Mouse (Mus musculus): ENCODE results near the gene Best3. TPM values are rescaled to one million over a fixed set of nuclear protein-coding genes. Genes with fewer than 3 reads are reported as not detected.

Best3 gene
- polyA plus RNA-seq, 1 experiment from 2014 or later, result 0.59 TPM

DNA sequence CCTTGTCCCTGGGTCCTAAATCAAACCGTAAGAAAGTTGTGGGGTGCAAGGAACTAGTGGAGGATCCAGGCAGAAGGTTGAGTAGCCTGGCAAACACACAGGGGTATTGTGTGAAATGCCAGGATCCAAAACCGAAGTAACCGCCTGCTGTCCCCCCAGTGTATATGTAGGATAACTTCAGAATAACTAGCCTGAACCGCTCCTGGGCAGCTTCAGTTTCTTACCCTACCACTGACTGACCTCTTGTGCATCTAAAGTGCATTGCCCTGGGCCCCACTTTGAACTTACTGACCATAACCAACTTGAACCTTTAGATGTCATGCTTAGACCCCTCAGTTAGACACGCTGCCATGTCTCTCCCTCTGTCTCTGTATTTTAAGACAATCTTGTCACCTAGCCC is 9.0 kb downstream of the Best3 start:
- H3K9me3 ChIP-seq (replicated peaks; ENCODE audit: control insufficient read depth, low read length), result no peaks in the 10 kb centered on the region
- no peak overlapping the region for H3K4me3 ChIP-seq (replicated peaks; ENCODE audit: low read length)
- no peaks in the 10 kb centered on the region for H3K27me3 ChIP-seq (ENCODE audit: control insufficient read depth, insufficient read depth, low read length)
- no peak overlapping the region for H3K9ac ChIP-seq (ENCODE audit: low read length)
- no peak overlapping the region for H3K4me2 ChIP-seq (ENCODE audit: low read depth, low read length)
- no peaks in the 10 kb centered on the region for H3K36me3 ChIP-seq (ENCODE audit: control insufficient read depth, insufficient read depth, low read length)
- ATAC-seq (ENCODE audit: insufficient read depth, low FRiP score), result no peak
- WGBS, result 76% methylated on average over 5 of the region's 5 CpGs
- H3K27ac ChIP-seq (ENCODE audit: low read length), result no peak overlapping the region
- H3K4me1 ChIP-seq (ENCODE audit: control insufficient read depth, insufficient read depth, low read length), result peaks cover 3% of the 10 kb centered on the region; the same call in 1 of the 2 replicates

DNA sequence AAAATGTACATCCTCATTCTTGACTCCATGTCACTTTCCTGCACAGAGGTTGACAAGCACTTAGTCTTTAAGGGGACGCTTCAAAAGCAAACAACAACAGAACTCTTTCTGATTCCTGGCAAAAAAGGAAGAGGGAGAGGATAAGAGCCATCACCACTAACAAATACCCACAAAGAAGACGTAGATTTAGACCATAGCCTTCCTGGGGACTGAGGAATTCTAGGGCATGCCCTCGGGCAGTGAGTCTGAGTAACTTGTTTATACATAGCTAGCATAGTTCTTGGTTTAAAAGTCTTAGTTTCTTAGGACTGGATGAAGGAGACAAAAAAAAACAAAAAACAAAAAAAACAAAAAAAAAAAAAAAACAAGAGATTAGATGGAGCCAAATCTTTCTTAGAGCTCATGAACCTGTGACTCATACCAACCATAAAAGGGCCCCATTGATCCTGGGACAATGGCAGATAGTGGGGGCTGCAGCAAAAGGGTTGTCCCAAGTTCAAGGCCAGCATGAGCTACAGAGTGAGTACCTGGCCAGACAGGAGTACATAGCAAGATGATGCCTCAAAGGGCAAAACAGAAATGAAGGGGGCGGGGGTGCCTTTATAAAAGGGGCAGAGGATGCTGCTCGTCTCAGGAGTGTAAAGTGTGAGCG is 9.6 kb downstream of the Best3 start:
- Histone ChIP-seq H3K9ac (ENCODE audit: low read length) (no peak overlapping the region), H3K4me2 (ENCODE audit: low read depth, low read length) (no peak overlapping the region), H3K36me3 (ENCODE audit: control insufficient read depth, insufficient read depth, low read length) (no peaks in the 10 kb centered on the region), H3K27me3 (ENCODE audit: control insufficient read depth, insufficient read depth, low read length) (no peaks in the 10 kb centered on the region), H3K27ac (ENCODE audit: low read length) (no peak overlapping the region), H3K9me3 (replicated peaks; ENCODE audit: control insufficient read depth, low read length) (no peaks in the 10 kb centered on the region), H3K4me3 (replicated peaks; ENCODE audit: low read length) (no peak overlapping the region), H3K4me1 (ENCODE audit: control insufficient read depth, insufficient read depth, low read length) (peaks cover 3% of the 10 kb centered on the region; the same call in 1 of the 2 replicates)
- WGBS, result 58% methylated on average over 6 of the region's 6 CpGs
- no peak for ATAC-seq (ENCODE audit: insufficient read depth, low FRiP score)

DNA sequence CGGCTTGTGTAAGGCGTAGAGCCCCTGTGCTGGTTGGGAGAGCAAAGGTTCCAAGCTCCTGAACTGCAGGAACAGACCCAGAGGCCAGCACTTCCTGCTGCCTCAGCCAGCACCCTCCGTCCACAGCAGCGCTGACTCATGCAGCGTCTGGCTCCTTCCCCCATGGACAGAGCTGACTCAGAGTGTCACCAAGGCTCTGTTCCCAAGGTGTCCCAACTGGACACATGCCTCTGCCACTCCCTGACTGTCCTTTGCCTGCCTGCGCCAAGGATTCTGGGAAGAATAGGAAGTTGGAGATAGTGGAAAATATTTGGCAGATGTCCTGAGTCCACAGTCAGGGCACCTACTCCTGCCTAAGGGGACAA is 10.1 kb downstream of the Best3 start:
- ATAC-seq (ENCODE audit: insufficient read depth, low FRiP score), result peak; percentile 90
- Histone ChIP-seq H3K4me3 (replicated peaks; ENCODE audit: low read length) (no peak overlapping the region), H3K4me2 (ENCODE audit: low read depth, low read length) (no peak overlapping the region), H3K9ac (ENCODE audit: low read length) (0 out of 2 replicates have a peak overlapping the region, but pooled peaks have one; percentile 21), H3K36me3 (ENCODE audit: control insufficient read depth, insufficient read depth, low read length) (no peaks in the 10 kb centered on the region), H3K27ac (ENCODE audit: low read length) (no peak overlapping the region), H3K9me3 (replicated peaks; ENCODE audit: control insufficient read depth, low read length) (no peaks in the 10 kb centered on the region), H3K27me3 (ENCODE audit: control insufficient read depth, insufficient read depth, low read length) (no peaks in the 10 kb centered on the region), H3K4me1 (ENCODE audit: control insufficient read depth, insufficient read depth, low read length) (peaks cover 3% of the 10 kb centered on the region; the same call in 1 of the 2 replicates)
- WGBS, result 49% methylated on average over 6 of the region's 6 CpGs

DNA sequence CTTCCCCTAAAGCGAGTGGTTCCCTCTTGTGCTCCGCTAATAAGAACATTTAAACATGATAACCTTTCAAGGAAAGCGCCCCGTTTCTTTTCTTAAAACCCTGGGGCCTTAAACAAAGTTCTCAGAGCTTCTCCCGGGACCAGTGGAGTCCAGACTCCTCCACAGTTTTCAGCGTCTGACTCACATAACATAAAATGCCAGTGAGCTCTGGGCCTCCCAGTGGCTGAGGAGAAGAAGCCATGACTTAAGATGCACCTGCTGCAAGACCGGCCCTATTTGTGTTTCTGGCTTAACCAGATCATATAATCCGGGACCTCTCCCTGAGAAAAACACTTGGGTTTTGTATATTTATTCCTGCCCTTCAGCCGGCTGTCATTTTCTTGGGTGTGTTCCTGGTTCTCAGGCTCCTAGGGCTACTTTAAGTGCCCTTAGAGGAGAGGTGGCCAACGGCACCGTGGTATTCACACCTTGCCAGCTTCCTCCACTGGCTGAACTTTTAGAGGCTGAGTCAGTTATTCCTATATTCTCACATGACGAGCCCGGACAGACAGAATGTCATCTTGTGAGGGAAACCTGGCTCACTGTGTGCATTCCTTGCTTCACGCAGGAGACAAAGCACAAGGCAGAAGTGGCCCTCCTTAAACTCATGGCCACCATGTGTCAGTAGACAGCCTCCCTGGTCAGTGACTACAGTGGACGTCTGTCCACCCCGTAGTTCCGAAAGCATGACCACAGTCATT is 12.8 kb downstream of the Best3 start:
- no peak for ATAC-seq (ENCODE audit: insufficient read depth, low FRiP score)
- 72% methylated on average over 17 of the region's 17 CpGs for WGBS
- Histone ChIP-seq H3K4me3 (replicated peaks; ENCODE audit: low read length) (no peak overlapping the region), H3K27me3 (ENCODE audit: control insufficient read depth, insufficient read depth, low read length) (no peaks in the 10 kb centered on the region), H3K9ac (ENCODE audit: low read length) (no peak overlapping the region), H3K9me3 (replicated peaks; ENCODE audit: control insufficient read depth, low read length) (no peaks in the 10 kb centered on the region), H3K36me3 (ENCODE audit: control insufficient read depth, insufficient read depth, low read length) (no peaks in the 10 kb centered on the region), H3K4me2 (ENCODE audit: low read depth, low read length) (no peak overlapping the region), H3K27ac (ENCODE audit: low read length) (no peak overlapping the region), H3K4me1 (ENCODE audit: control insufficient read depth, insufficient read depth, low read length) (peaks cover 3% of the 10 kb centered on the region; the same call in 1 of the 2 replicates)

DNA sequence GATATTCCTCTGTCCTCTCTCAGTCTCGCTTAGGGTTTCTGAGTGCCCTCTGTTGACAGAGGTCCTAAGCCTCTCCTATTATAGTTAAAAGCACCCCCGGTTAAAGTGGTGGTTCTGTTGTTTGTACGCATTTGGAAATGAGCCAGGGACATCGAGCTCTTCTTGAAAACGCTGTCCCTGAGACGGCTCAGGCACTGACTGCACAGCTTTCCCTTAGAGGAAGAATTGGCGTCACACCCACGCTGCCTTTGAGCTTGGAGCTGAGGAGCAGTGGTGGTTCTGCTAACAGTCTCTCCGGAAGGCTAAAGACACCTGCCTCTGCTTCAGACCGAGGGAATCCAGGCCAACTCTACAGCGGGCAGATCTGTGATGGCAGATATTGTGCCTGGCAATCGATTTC is 14.9 kb downstream of the Best3 start:
- Histone ChIP-seq H3K4me3 (replicated peaks; ENCODE audit: low read length) (no peak overlapping the region), H3K27ac (ENCODE audit: low read length) (no peak overlapping the region), H3K36me3 (ENCODE audit: control insufficient read depth, insufficient read depth, low read length) (no peaks in the 10 kb centered on the region), H3K4me2 (ENCODE audit: low read depth, low read length) (no peak overlapping the region), H3K4me1 (ENCODE audit: control insufficient read depth, insufficient read depth, low read length) (peaks cover 3% of the 10 kb centered on the region; the same call in 1 of the 2 replicates), H3K9ac (ENCODE audit: low read length) (no peak overlapping the region), H3K9me3 (replicated peaks; ENCODE audit: control insufficient read depth, low read length) (no peaks in the 10 kb centered on the region), H3K27me3 (ENCODE audit: control insufficient read depth, insufficient read depth, low read length) (no peaks in the 10 kb centered on the region)
- no peak for ATAC-seq (ENCODE audit: insufficient read depth, low FRiP score)
- WGBS, result 52% methylated on average over 12 of the region's 12 CpGs

DNA sequence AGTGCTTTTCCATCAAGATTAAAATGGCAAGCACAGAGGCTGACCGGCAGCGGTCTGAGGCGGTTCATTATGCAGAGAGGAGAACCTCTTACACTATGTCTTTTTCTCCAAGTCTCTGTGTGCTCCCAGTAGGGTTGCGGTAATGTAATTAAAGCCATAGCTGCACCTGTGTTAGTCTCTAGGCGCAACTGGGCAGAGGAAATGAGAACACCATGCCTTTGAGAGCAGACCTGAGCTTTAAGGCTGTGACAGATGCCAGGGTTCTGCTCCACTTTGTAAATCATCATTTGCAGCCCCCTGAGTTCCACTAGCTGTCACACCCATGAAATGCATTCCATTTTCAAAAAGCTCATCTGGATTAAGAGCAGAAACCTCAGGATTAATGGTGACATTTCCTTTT is 18.6 kb downstream of the Best3 start:
- 82% methylated on average over 5 of the region's 5 CpGs for WGBS
- H3K9me3 ChIP-seq (replicated peaks; ENCODE audit: control insufficient read depth, low read length), result no peaks in the 10 kb centered on the region
- H3K9ac ChIP-seq (ENCODE audit: low read length), result no peak overlapping the region
- no peak overlapping the region for H3K4me2 ChIP-seq (ENCODE audit: low read depth, low read length)
- H3K4me1 ChIP-seq (ENCODE audit: control insufficient read depth, insufficient read depth, low read length), result no peaks in the 10 kb centered on the region
- no peak overlapping the region for H3K4me3 ChIP-seq (replicated peaks; ENCODE audit: low read length)
- H3K36me3 ChIP-seq (ENCODE audit: control insufficient read depth, insufficient read depth, low read length), result no peaks in the 10 kb centered on the region
- H3K27me3 ChIP-seq (ENCODE audit: control insufficient read depth, insufficient read depth, low read length), result no peaks in the 10 kb centered on the region
- no peak for ATAC-seq (ENCODE audit: insufficient read depth, low FRiP score)
- H3K27ac ChIP-seq (ENCODE audit: low read length), result no peak overlapping the region

DNA sequence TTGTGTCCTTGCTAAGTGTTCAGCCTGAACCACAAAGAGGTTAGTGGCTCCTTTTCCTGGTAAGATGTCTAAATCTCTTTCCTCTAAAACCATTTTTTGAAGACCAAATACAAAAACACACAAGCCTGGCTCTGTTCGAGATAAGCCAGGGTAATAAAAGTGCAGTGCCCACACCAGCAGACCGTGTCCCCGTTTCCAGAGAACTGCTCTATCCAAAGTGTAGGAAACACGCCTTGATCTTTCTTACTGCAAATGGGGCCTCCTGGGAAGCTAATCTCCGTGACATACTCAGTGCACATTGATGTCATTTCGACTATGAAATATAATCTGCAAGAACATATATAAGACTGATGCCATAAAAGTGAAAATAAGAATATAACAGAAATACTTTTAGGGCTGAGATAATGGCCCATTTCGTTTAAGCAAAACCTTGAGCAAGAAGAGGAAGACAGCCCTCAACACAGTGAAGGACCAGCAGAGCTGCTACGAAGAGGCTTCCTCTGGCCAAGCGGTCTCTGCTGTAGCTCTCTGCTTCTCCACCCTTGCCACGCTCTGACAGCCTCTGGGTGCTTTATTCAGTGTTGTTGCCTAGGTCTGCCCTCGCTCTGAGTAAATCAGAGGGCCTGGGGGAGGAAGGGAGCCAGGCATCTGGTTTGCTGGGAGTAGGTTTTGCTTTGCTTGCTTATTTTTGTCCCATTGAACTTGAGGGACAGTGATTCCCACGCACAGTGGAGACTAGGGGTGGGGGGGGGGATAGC is 19.8 kb downstream of the Best3 start:
- H3K9me3 ChIP-seq (replicated peaks; ENCODE audit: control insufficient read depth, low read length), result no peaks in the 10 kb centered on the region
- WGBS, result 62% methylated on average over 12 of the region's 12 CpGs
- no peak for ATAC-seq (ENCODE audit: insufficient read depth, low FRiP score)
- no peak overlapping the region for H3K4me3 ChIP-seq (replicated peaks; ENCODE audit: low read length)
- H3K9ac ChIP-seq (ENCODE audit: low read length), result no peak overlapping the region
- no peaks in the 10 kb centered on the region for H3K36me3 ChIP-seq (ENCODE audit: control insufficient read depth, insufficient read depth, low read length)
- no peak overlapping the region for H3K4me2 ChIP-seq (ENCODE audit: low read depth, low read length)
- H3K27ac ChIP-seq (ENCODE audit: low read length), result no peak overlapping the region
- H3K27me3 ChIP-seq (ENCODE audit: control insufficient read depth, insufficient read depth, low read length), result no peaks in the 10 kb centered on the region
- H3K4me1 ChIP-seq (ENCODE audit: control insufficient read depth, insufficient read depth, low read length), result no peaks in the 10 kb centered on the region

DNA sequence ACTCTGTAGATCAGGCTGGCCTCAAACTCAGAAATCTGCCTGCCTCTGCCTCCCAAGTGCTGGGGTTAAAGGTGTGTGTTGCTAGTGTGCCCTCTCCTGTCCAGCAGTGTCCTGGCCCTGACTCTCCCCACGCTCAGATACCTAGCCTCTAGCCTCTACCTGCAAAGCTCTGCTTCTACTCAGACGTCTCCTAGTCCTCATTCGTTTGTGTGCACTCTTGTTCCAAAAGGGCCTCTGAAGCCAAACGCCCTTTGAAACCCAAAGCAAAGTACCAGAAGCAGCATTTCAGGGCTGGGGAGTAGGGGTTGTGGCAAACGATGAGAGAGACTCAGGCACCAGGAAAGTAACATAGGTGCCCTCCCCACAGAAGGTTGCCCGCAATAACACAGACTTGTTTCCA is 23.6 kb downstream of the Best3 start:
- no peak overlapping the region for H3K27ac ChIP-seq (ENCODE audit: low read length)
- H3K4me1 ChIP-seq (ENCODE audit: control insufficient read depth, insufficient read depth, low read length), result peaks cover 8% of the 10 kb centered on the region
- no peak for ATAC-seq (ENCODE audit: insufficient read depth, low FRiP score)
- H3K27me3 ChIP-seq (ENCODE audit: control insufficient read depth, insufficient read depth, low read length), result no peaks in the 10 kb centered on the region
- no peak overlapping the region for H3K9ac ChIP-seq (ENCODE audit: low read length)
- no peak overlapping the region for H3K4me3 ChIP-seq (replicated peaks; ENCODE audit: low read length)
- 84% methylated on average over 6 of the region's 6 CpGs for WGBS
- H3K9me3 ChIP-seq (replicated peaks; ENCODE audit: control insufficient read depth, low read length), result no peaks in the 10 kb centered on the region
- H3K36me3 ChIP-seq (ENCODE audit: control insufficient read depth, insufficient read depth, low read length), result no peaks in the 10 kb centered on the region
- no peak overlapping the region for H3K4me2 ChIP-seq (ENCODE audit: low read depth, low read length)

DNA sequence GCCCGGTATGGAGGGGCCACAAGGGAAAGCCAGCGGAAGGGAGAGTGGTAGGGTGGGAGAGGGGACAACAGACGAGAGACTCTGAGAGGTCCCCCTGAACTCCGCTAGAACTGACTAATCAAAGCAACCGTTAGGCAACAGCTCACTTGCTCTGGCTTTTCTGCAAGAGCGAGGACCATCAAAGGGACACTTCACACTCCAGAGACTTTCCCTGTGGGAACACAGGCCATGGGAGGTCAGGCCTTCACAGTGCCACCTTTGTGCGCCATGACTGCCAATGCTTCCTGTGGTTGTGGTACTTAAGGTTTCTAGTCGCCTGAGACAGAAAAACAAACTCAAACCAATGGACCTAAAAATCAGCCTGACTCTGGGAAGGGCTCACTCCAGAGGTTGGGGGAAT is 24.9 kb downstream of the Best3 start:
- H3K4me2 ChIP-seq (ENCODE audit: low read depth, low read length), result no peak overlapping the region
- no peak overlapping the region for H3K4me3 ChIP-seq (replicated peaks; ENCODE audit: low read length)
- H3K27ac ChIP-seq (ENCODE audit: low read length), result no peak overlapping the region
- H3K4me1 ChIP-seq (ENCODE audit: control insufficient read depth, insufficient read depth, low read length), result peaks cover 11% of the 10 kb centered on the region
- H3K36me3 ChIP-seq (ENCODE audit: control insufficient read depth, insufficient read depth, low read length), result no peaks in the 10 kb centered on the region
- no peak for ATAC-seq (ENCODE audit: insufficient read depth, low FRiP score)
- no peaks in the 10 kb centered on the region for H3K9me3 ChIP-seq (replicated peaks; ENCODE audit: control insufficient read depth, low read length)
- no peak overlapping the region for H3K9ac ChIP-seq (ENCODE audit: low read length)
- no peaks in the 10 kb centered on the region for H3K27me3 ChIP-seq (ENCODE audit: control insufficient read depth, insufficient read depth, low read length)
- 72% methylated on average over 8 of the region's 8 CpGs for WGBS
